Mouse (Mus musculus): ENCODE results near the gene Nxnl1. TPM values are rescaled to one million over a fixed set of nuclear protein-coding genes. Genes with fewer than 3 reads are reported as not detected.
"Not testable (repeated sequence)": the region's sequence is repeated elsewhere in the genome, so short reads cannot be mapped to it uniquely, and the experiment has no call there.

Gene Nxnl1
- polyA plus RNA-seq, 1 experiment from 2014 or later = 1.1 TPM

GRCm38 (mm10) chr8:71558071-71558957, 8.1 kb downstream of the Nxnl1 start, which contains the start of gene Tmem221:
TSS of gene Tmem221 (minus strand) at chr8:71558871.
- DNase-seq (ENCODE audit: low spot score) = peak; percentile 85

GRCm38 (mm10) chr8:71554644-71555043, 11.8 kb downstream of the Nxnl1 start:
- peak; percentile 1 for DNase-seq (ENCODE audit: low spot score)

GRCm38 (mm10) chr8:71554001-71554400, 12.4 kb downstream of the Nxnl1 start:
- peak; percentile 1 for DNase-seq (ENCODE audit: low spot score)

- no peak for DNase-seq (ENCODE audit: low spot score)
These were observed 13.6 kb downstream of the Nxnl1 start for GRCm38 (mm10) chr8:71552770-71553169.

GRCm38 (mm10) chr8:71550754-71551153, 15.6 kb downstream of the Nxnl1 start:
- peak; percentile 63 for DNase-seq (ENCODE audit: low spot score)

- DNase-seq (ENCODE audit: low spot score) = peak; percentile 75
These were observed 18.8 kb downstream of the Nxnl1 start for GRCm38 (mm10) chr8:71547590-71547989.

- DNase-seq (ENCODE audit: low spot score) = no peak
These were observed 21.3 kb downstream of the Nxnl1 start for GRCm38 (mm10) chr8:71545053-71545452.

- DNase-seq (ENCODE audit: low spot score) = no peak
These were observed 22.6 kb downstream of the Nxnl1 start for GRCm38 (mm10) chr8:71543755-71544154.

- DNase-seq (ENCODE audit: low spot score) = peak; percentile 92
These were observed 23.6 kb downstream of the Nxnl1 start, which contains the start of gene Mvb12a for GRCm38 (mm10) chr8:71542632-71543343. TSS of gene Mvb12a (plus strand) at chr8:71542922.

GRCm38 (mm10) chr8:71537028-71537867, 29.2 kb downstream of the Nxnl1 start, which contains the start of gene Bst2:
TSS of gene Bst2 (minus strand) at chr8:71537456.
- DNase-seq (ENCODE audit: low spot score) = peak; percentile 91

GRCm38 (mm10) chr8:71535663-71536062, 30.7 kb downstream of the Nxnl1 start:
- DNase-seq (ENCODE audit: low spot score) = peak; percentile 65

- DNase-seq (ENCODE audit: low spot score) = no peak
These were observed 32.1 kb downstream of the Nxnl1 start for GRCm38 (mm10) chr8:71534263-71534810.

GRCm38 (mm10) chr8:71530735-71531467, 35.5 kb downstream of the Nxnl1 start:
- not testable (repeated sequence) for DNase-seq (ENCODE audit: low spot score)

- DNase-seq (ENCODE audit: low spot score) = peak; percentile 77
These were observed 37.9 kb downstream of the Nxnl1 start for GRCm38 (mm10) chr8:71528362-71529073.

GRCm38 (mm10) chr8:71527162-71527870, 39.1 kb downstream of the Nxnl1 start:
- DNase-seq (ENCODE audit: low spot score) = no peak

GRCm38 (mm10) chr8:71526272-71526671, 40.1 kb downstream of the Nxnl1 start:
- DNase-seq (ENCODE audit: low spot score) = no peak

GRCm38 (mm10) chr8:71525226-71526050, 41.0 kb downstream of the Nxnl1 start, which contains the start of gene Ccdc194:
TSS of gene Ccdc194 (minus strand) at chr8:71525711.
- DNase-seq (ENCODE audit: low spot score) = no peak

GRCm38 (mm10) chr8:71521634-71522033, 44.8 kb downstream of the Nxnl1 start:
- DNase-seq (ENCODE audit: low spot score) = peak; percentile 92

All from thymus, postnatal 0 days (tissue).